Mouse (Mus musculus): ENCODE measurements around the gene Wscd2. TPM values are rescaled to one million over a fixed set of nuclear protein-coding genes. Genes with fewer than 3 reads are reported as not detected.

Gene Wscd2
- total and polyA plus RNA-seq, 3 experiments, result not detected

GRCm38 (mm10) chr5:113610490-113610889, 120.4 kb downstream of the Wscd2 start:
- Histone ChIP-seq H3K9me3 (replicated peaks; ENCODE audit: insufficient read depth, low read length) (no peaks in the 10 kb centered on the region), H3K27me3 (ENCODE audit: control insufficient read depth in 1 of 2, insufficient read depth in 2 of 2, low read length in 2 of 2) (no peaks in the 10 kb centered on the region), H3K9ac (ENCODE audit: control insufficient read depth, low read depth, low read length, poor library complexity, severe bottlenecking) (no peak overlapping the region), H3K4me3 (ENCODE audit: control insufficient read depth in 1 of 2, insufficient read depth in 1 of 2, low read depth in 2 of 2, low read length in 2 of 2) (no peak overlapping the region), H3K4me1 (ENCODE audit: control insufficient read depth in 1 of 2, insufficient read depth in 2 of 2, low read length in 2 of 2) (no peaks in the 10 kb centered on the region), H3K79me2 (ENCODE audit: control insufficient read depth, insufficient read depth, low read length, poor library complexity) (no peaks in the 10 kb centered on the region), H3K27ac (ENCODE audit: control insufficient read depth, low read depth, low read length) (no peak overlapping the region), H3K36me3 (ENCODE audit: control insufficient read depth in 1 of 2, insufficient read depth in 2 of 2, low read length in 2 of 2) (no peaks in the 10 kb centered on the region)
- no peak for TF ChIP-seq TCF12 (IDR thresholded peaks at IDR 0.05; ENCODE audit: low read depth, low read length)
- no peak for DNase-seq (ENCODE audit: low read depth, low spot score)

- Histone ChIP-seq H3K4me3 (ENCODE audit: control insufficient read depth in 1 of 2, insufficient read depth in 1 of 2, low read depth in 2 of 2, low read length in 2 of 2) (no peak overlapping the region), H3K79me2 (ENCODE audit: control insufficient read depth, insufficient read depth, low read length, poor library complexity) (no peaks in the 10 kb centered on the region), H3K4me1 (ENCODE audit: control insufficient read depth in 1 of 2, insufficient read depth in 2 of 2, low read length in 2 of 2) (no peaks in the 10 kb centered on the region), H3K36me3 (ENCODE audit: control insufficient read depth in 1 of 2, insufficient read depth in 2 of 2, low read length in 2 of 2) (no peaks in the 10 kb centered on the region), H3K9me3 (replicated peaks; ENCODE audit: insufficient read depth, low read length) (no peaks in the 10 kb centered on the region), H3K27ac (ENCODE audit: control insufficient read depth, low read depth, low read length) (no peak overlapping the region), H3K9ac (ENCODE audit: control insufficient read depth, low read depth, low read length, poor library complexity, severe bottlenecking) (no peak overlapping the region), H3K27me3 (ENCODE audit: control insufficient read depth in 1 of 2, insufficient read depth in 2 of 2, low read length in 2 of 2) (no peaks in the 10 kb centered on the region)
- TF ChIP-seq GABPA (IDR thresholded peaks at IDR 0.05; ENCODE audit: low read depth, low read length) (no peak), EP300 (IDR thresholded peaks at IDR 0.05; ENCODE audit: low read depth in 1 of 2, low read length in 2 of 2) (no peak), UBTF (IDR thresholded peaks at IDR 0.05; ENCODE audit: borderline replicate concordance, insufficient read depth, low read depth, low read length) (no peak), POLR2AphosphoS2 (IDR thresholded peaks at IDR 0.05; ENCODE audit: low read length) (no peak), ELF1 (IDR thresholded peaks at IDR 0.05; ENCODE audit: low read depth, low read length) (no peak), NELFE (IDR thresholded peaks at IDR 0.05; ENCODE audit: low read depth, low read length) (no peak), SIN3A (IDR thresholded peaks at IDR 0.05; ENCODE audit: low read length) (no peak), USF1 (IDR thresholded peaks at IDR 0.05; ENCODE audit: low read depth, low read length) (no peak), MAFK (IDR thresholded peaks at IDR 0.05; ENCODE audit: borderline replicate concordance, low read depth, low read length) (no peak), HCFC1 (IDR thresholded peaks at IDR 0.05; ENCODE audit: low read depth, low read length) (no peak), CTCF (IDR thresholded peaks at IDR 0.05 in 2 of 3, conservative IDR thresholded peaks at IDR 0.05 in 1 of 3; ENCODE audit: control insufficient read depth in 1 of 3, insufficient read depth in 1 of 3, low read depth in 2 of 3, low read length in 3 of 3, poor library complexity in 1 of 3, severe bottlenecking in 1 of 3) (no peak), MYB (IDR thresholded peaks at IDR 0.05; ENCODE audit: low read depth, low read length) (no peak), BHLHE40 (IDR thresholded peaks at IDR 0.05; ENCODE audit: borderline replicate concordance, low read depth, low read length) (no peak), TAL1 (IDR thresholded peaks at IDR 0.05; ENCODE audit: low read length) (no peak), CHD2 (IDR thresholded peaks at IDR 0.05; ENCODE audit: low read length) (no peak), GATA1 (IDR thresholded peaks at IDR 0.05; ENCODE audit: low read depth, low read length) (no peak), POLR2AphosphoS5 (IDR thresholded peaks at IDR 0.05; ENCODE audit: borderline replicate concordance, low read depth, low read length) (no peak), MXI1 (IDR thresholded peaks at IDR 0.05; ENCODE audit: low read depth, low read length) (no peak)
- DNase-seq (ENCODE audit: low read depth, low spot score), result no peak
Measured at GRCm38 (mm10) chr5:113611131-113611530, 121.0 kb downstream of the Wscd2 start.
